Mouse (Mus musculus) ES-E14 (cell line): ENCODE measurements around the gene Ripor2. TPM values are rescaled to one million over a fixed set of nuclear protein-coding genes. Genes with fewer than 3 reads are reported as not detected.

ENCODE experiments used
- DNase-seq: peaks from one replicate; pipeline ENCODE4 v3.0.0-alpha.2; 2013; ENCODE audit warnings: low read depth, low spot score
- H3K27ac ChIP-seq: 2 replicates; pipeline ENCODE4 v1.5.1; 2012; ENCODE audit warnings: low read depth, mild to moderate bottlenecking, low read length, moderate library complexity, mixed read lengths; ENCODE audit not compliant: poor library complexity, insufficient read depth, severe bottlenecking
- H3K36me3 ChIP-seq: 2 replicates; pipeline ENCODE4 v1.6.1; 2012; ENCODE audit warnings: mild to moderate bottlenecking, low read length, moderate library complexity, mixed read lengths; ENCODE audit not compliant: control insufficient read depth, poor library complexity, insufficient read depth, severe bottlenecking
- H3K4me1 ChIP-seq, 2 experiments: fragments of 150-350 bp in 1 of 2; sonication (generic) in 1 of 2; 2 replicates each; pipeline ENCODE4 v1.6.1; 2012; ENCODE audit warnings: low read length in 2 of 2, mild to moderate bottlenecking in 1 of 2, mixed read lengths in 1 of 2; ENCODE audit not compliant: control insufficient read depth in 2 of 2, insufficient read depth in 2 of 2, poor library complexity in 1 of 2
- H3K4me3 ChIP-seq, 2 experiments: fragments of 150-350 bp in 1 of 2; sonication (generic) in 1 of 2; 2 replicates each; pipeline ENCODE4 v1.5.1; 2012; ENCODE audit warnings: low read length in 2 of 2, low read depth in 1 of 2, mild to moderate bottlenecking in 1 of 2, mixed read lengths in 1 of 2; ENCODE audit not compliant: insufficient read depth in 1 of 2, poor library complexity in 1 of 2, severe bottlenecking in 1 of 2
- H3K9ac ChIP-seq: 2 replicates; pipeline ENCODE4 v1.6.1; 2012; ENCODE audit warnings: low read depth, mild to moderate bottlenecking, low read length, mixed read lengths; ENCODE audit not compliant: poor library complexity, insufficient read depth, severe bottlenecking
- H3K9me3 ChIP-seq: fragments of 150-350 bp; sonication (generic); 2 replicates; pipeline ENCODE4 v1.6.1; 2012; ENCODE audit warnings: low read depth, mild to moderate bottlenecking, low read length; ENCODE audit not compliant: control insufficient read depth, insufficient read depth
- CHD2 ChIP-seq: IDR thresholded peaks from 2 replicates; pipeline ENCODE4 v1.6.1; 2014; ENCODE audit warnings: mild to moderate bottlenecking, low read depth, low read length, inconsistent platforms
- HCFC1 ChIP-seq: IDR thresholded peaks from 2 replicates; pipeline ENCODE4 v1.6.1; 2012; ENCODE audit warnings: low read length, inconsistent platforms, borderline replicate concordance; ENCODE audit not compliant: insufficient read depth
- MAFK ChIP-seq: IDR thresholded peaks from 2 replicates; pipeline ENCODE4 v1.6.1; 2014; ENCODE audit warnings: mild to moderate bottlenecking, low read depth, low read length, inconsistent platforms; ENCODE audit not compliant: insufficient read depth
- ZC3H11A ChIP-seq: IDR thresholded peaks from 2 replicates; pipeline ENCODE4 v1.6.1; 2012; ENCODE audit warnings: low read depth, mild to moderate bottlenecking, inconsistent platforms, low read length, borderline replicate concordance
- ZNF384 ChIP-seq: IDR thresholded peaks from 2 replicates; pipeline ENCODE4 v1.6.1; 2012; ENCODE audit warnings: low read depth, low read length, inconsistent platforms
- in situ Hi-C, 2 experiments: fragments of 600-800 bp; cut with MboI; formaldehyde crosslinking; loops; one replicate each; pipeline ENCODE4 v1.15.1; 2025; ENCODE audit warnings: low sequenced_read_pairs in 2 of 2, inconsistent platforms in 1 of 2; ENCODE audit not compliant: unreplicated experiment in 2 of 2
- total RNA-seq: library from RNA; depleted of rRNA; stranded (reverse); fragments of 300-350 nt; gene quantifications from 2 replicates; pipeline ENCODE4 v1.2.3, GENCODE M21; 2012

The Ripor2 gene
- total RNA-seq, 1 experiment = 0.71 TPM

DNA sequence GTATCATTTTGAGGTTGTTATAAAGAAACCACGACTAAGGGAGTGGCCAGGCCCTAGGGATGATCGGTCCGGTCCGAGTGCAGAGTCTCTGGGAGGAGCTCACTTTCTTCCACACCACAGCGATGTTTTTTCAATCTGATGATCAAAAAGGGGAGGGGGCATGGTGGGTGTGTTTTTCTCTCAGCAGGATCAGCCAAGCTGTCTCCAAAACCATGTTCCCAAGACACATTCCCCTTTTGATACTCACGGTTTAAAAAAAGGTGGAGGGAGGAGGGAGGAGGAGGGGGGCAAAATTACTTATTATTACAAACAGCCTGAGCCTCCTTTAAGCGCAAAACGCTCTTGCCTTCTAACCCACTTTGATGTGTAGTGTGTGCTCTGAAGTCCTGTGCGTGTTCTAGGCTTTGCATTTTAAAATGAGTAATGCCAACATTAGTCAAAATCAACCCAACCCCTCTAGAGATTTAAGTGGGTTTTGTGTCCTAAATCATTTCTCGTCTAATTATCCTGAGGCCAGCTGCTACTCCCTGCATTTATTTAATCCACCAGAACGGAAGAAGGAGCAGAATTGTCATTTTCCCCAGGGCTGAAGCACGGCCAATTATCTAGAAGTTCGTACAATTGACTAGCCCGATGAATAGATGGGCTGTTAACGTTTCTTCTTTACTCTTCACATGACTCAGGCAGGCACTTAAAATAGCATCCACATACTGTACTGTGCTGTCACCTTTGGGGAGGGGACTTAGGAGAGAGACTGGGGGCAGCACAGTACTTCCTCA, 74.9 kb downstream of the Ripor2 start:
- H3K9me3 ChIP-seq = no peaks in the 10 kb centered on the region
- no peaks in the 10 kb centered on the region for H3K36me3 ChIP-seq
- in situ Hi-C loops = no loop called here
- H3K27ac ChIP-seq = no peak overlapping the region
- no peak overlapping the region for H3K9ac ChIP-seq
- no peak overlapping the region for H3K4me3 ChIP-seq
- no peak for DNase-seq
- H3K4me1 ChIP-seq = no peaks in the 10 kb centered on the region
- TF ChIP-seq HCFC1 (no peak), CHD2 (no peak), ZC3H11A (no peak), MAFK (no peak), ZNF384 (no peak)

DNA sequence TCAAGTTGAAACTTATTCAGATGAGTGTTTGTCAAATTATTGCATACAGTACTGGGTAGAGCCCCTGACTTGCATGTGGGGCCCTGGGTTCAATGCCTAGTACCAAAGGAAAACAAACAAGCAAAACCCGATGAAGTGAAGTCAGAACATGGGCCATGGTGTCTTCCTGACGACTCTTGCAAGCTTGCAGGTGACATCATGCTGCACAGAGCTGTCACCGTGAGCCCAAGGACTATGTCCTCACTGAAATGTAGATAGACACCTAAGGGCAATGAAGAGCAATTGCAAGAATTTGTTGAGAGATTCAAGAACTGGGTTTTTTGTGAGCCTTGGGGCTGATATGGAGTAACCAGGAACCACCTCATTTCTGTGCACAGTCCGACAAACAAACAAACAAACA, 84.8 kb downstream of the Ripor2 start:
- DNase-seq = no peak
- H3K4me3 ChIP-seq = no peak overlapping the region
- no peak overlapping the region for H3K9ac ChIP-seq
- no peaks in the 10 kb centered on the region for H3K9me3 ChIP-seq
- no peak for TF ChIP-seq HCFC1
- TF ChIP-seq CHD2 = no peak
- TF ChIP-seq MAFK = no peak
- no peak for TF ChIP-seq ZC3H11A
- TF ChIP-seq ZNF384 = no peak
- no peak overlapping the region for H3K27ac ChIP-seq
- H3K36me3 ChIP-seq = no peaks in the 10 kb centered on the region
- in situ Hi-C loops = no loop called here
- 0 out of 4 replicates have a peak, but pooled peaks cover 0 to 3% of the 10 kb centered on the region in 2 experiments for H3K4me1 ChIP-seq

DNA sequence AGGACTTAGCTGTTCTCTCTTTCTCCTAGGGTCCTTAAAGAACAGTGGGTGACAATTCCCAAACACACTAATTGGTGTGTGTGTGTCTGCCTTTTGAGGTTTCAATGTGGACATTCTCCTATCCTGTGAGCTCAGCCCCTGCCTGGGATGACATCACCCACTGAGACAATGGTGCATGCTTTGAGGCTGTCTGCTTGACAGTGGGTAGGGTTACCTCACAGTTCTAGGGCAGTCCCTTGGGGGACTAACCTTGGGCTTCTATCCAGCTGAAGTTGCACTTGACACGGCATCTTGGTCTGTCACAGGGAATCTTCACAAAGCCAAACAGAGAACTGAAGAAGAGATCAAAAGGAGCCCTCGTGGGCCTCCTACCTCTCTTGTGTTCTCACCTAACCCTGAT, 86.6 kb downstream of the Ripor2 start:
- DNase-seq = no peak
- Histone ChIP-seq H3K36me3 (no peaks in the 10 kb centered on the region), H3K4me1 (0 out of 4 replicates have a peak, but pooled peaks cover 0 to 3% of the 10 kb centered on the region in 2 experiments), H3K9ac (no peak overlapping the region), H3K9me3 (no peaks in the 10 kb centered on the region), H3K27ac (no peak overlapping the region), H3K4me3 (no peak overlapping the region)
- TF ChIP-seq HCFC1 (no peak), ZC3H11A (no peak), ZNF384 (no peak), CHD2 (no peak), MAFK (no peak)
- in situ Hi-C loops = no loop called here

DNA sequence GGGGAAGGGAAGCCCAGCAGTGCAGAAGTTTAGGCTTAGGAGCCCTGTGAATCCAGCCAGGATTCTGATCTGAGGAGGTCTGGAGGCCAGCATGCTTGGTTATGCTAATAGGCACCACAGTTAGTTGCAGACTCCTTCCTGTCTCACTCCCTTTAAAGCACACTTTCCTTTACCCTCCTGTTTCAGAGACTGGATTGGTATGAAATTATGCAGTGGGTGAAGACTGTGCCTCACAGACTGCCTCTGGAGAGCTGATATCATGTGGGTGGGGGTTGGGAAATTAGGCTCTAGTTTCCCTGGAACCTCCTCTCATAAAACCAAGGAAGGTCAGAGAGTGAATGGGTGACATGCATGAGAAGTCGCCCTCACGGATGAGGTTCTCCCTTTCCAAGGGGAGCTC, 88.7 kb downstream of the Ripor2 start:
- DNase-seq = no peak
- Histone ChIP-seq H3K9ac (no peak overlapping the region), H3K4me1 (0 out of 4 replicates have a peak, but pooled peaks cover 0 to 3% of the 10 kb centered on the region in 2 experiments), H3K27ac (no peak overlapping the region), H3K4me3 (no peak overlapping the region), H3K36me3 (no peaks in the 10 kb centered on the region), H3K9me3 (no peaks in the 10 kb centered on the region)
- in situ Hi-C loops = no loop called here
- TF ChIP-seq ZNF384 (no peak), HCFC1 (no peak), ZC3H11A (no peak), MAFK (no peak), CHD2 (no peak)

DNA sequence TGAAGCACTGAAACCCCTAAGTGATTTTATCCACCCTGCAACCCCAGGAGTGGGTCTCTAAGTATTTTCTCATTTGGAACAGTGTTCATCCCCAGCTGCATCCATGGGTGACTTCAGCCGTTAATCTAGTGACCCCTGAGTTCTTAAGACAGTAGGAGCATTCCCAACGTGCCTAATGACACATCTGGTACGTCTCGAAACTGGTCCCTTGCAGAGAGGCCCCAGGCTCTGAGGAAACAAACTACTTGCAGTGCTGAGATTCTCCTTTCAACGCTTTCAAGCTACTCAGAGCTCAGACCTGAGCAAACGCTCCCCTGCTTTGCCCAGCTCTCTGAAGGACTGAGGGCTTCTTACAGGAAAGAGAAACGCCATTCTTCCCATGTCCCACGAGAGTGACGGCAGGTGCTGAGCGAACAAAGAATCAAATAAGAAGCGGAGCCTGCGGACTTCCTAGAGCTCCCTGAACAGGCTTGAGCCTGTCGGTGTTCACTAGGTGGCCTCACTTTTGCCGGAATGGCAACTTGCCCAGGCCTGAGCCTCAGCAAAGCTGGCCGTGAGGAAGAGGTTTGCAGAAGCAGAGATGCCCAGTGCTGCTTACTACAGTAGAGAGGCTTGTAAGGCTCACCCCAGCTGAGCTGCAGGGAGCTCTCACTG, 97.2 kb downstream of the Ripor2 start:
- no peak overlapping the region for H3K27ac ChIP-seq

More for the DNA sequence above, 97.2 kb downstream of the Ripor2 start:
- Histone ChIP-seq H3K4me3 (no peak overlapping the region), H3K36me3 (no peaks in the 10 kb centered on the region), H3K4me1 (no peaks in the 10 kb centered on the region), H3K9me3 (no peaks in the 10 kb centered on the region), H3K9ac (no peak overlapping the region)
- DNase-seq = no peak
- TF ChIP-seq ZC3H11A (no peak), ZNF384 (no peak), CHD2 (no peak)
- in situ Hi-C loops = loop anchor here in 1 of 2 experiments (25.0 kb wide), 1 partner anchor 192 kb away; no protein-coding TSS in a partner anchor
